Mouse (Mus musculus) heart, postnatal 0 days (tissue): ENCODE results near the gene Smtnl2.

Experiments used
- CTCF ChIP-seq: IDR thresholded peaks from 2 replicates; pipeline ENCODE4 v1.5.1; 2016; ENCODE audit warnings: antibody characterized with exemption, control low read depth, low read depth
- EP300 ChIP-seq: IDR thresholded peaks from 2 replicates; pipeline ENCODE4 v1.6.1; 2016; ENCODE audit warnings: antibody characterized with exemption, low read depth

- TF ChIP-seq CTCF (no peak), EP300 (no peak)
These were observed 5.3 kb downstream of the Smtnl2 start for GRCm38 (mm10) chr11:72406079-72406675.
